ENCODE assay signal across 14 mouse cellular contexts in genomic region chr6:38913386-38914042, GRCm38 (mm10). TPM values are rescaled to one million over a fixed set of nuclear protein-coding genes. Genes with fewer than 3 reads are reported as not detected.
DNase-seq lines count a peak whose midpoint lies in the region; ATAC-seq and TF ChIP-seq lines count a peak whose summit lies in the region.
"Had no signal": no experiment of that assay in that cellular context is flagged by ENCODE, and none has a peak within 500 bp of the region (broad histone marks: within the 10 kb centered on the region; RNA-seq: fewer than 3 reads in every experiment).

No protein-coding gene starts in this region.

- H3K4me1 ChIP-seq in heart, embryonic 10.5 days, result peaks cover 62% of the 10 kb centered on the region
- H3K4me1 ChIP-seq in heart, adult 2 months (ENCODE audit: control insufficient read depth, insufficient read depth, low read length), result no peaks in the 10 kb centered on the region
- H3K4me1 ChIP-seq in liver, embryonic 15.5 days (replicated peaks), result peaks cover 100% of the 10 kb centered on the region

- H3K4me2 ChIP-seq in liver, embryonic 15.5 days, result no peak overlapping the region
- H3K4me2 ChIP-seq: heart, embryonic 13.5 days had no signal

- no peak for TF ChIP-seq EP300 in heart, adult 2 months (IDR thresholded peaks at IDR 0.05; ENCODE audit: insufficient read depth, low read depth, low read length)

- no peak for DNase-seq in heart, embryonic 10.5 days (ENCODE audit: low spot score)
- no peak for DNase-seq in heart, adult 2 months
- peak; percentile 37 for DNase-seq in right cerebral cortex, adult 18-20 months
- no peak for DNase-seq in right cerebral cortex, postnatal 4 days
- peak; percentile 44 for DNase-seq in telencephalon, adult 2 months (ENCODE audit: low read depth, low spot score)
- DNase-seq in adrenal gland, postnatal 10 days, result no peak
- DNase-seq in gastrocnemius, postnatal 10 days, result no peak
- DNase-seq: gastrocnemius, postnatal 14 days; kidney, adult 9 months; thymus, adult 18-20 months had no signal

- no peak for TF ChIP-seq CTCF in heart, adult 2 months (IDR thresholded peaks at IDR 0.05)

- H3K79me2 ChIP-seq in heart, adult 2 months (replicated peaks; ENCODE audit: control insufficient read depth, insufficient read depth, low read length), result no peaks in the 10 kb centered on the region

- 69% methylated on average over 13 of the region's 13 CpGs for WGBS in heart, embryonic 10.5 days
- WGBS in heart, adult 2 months, result 58% methylated on average over 13 of the region's 13 CpGs
- 73% methylated on average over 13 of the region's 13 CpGs for WGBS in liver, embryonic 15.5 days (ENCODE audit: insufficient replicate concordance)

- no peak overlapping the region for H3K9ac ChIP-seq in heart, adult 2 months (ENCODE audit: low read depth, low read length)
- H3K9ac ChIP-seq in liver, embryonic 15.5 days, result peak overlapping the region; percentile 58; the same call in 1 of the 2 replicates
- H3K9ac ChIP-seq: heart, embryonic 13.5 days had no signal

- H3K27me3 ChIP-seq in heart, embryonic 10.5 days (ENCODE audit: insufficient read depth, poor library complexity, severe bottlenecking), result 0 out of 2 replicates have a peak, but pooled peaks cover 1% of the 10 kb centered on the region
- no peaks in the 10 kb centered on the region for H3K27me3 ChIP-seq in heart, adult 2 months (ENCODE audit: control insufficient read depth, insufficient read depth, low read length)
- H3K27me3 ChIP-seq in liver, embryonic 15.5 days, result no peaks in the 10 kb centered on the region; the same call in 1 of the 2 replicates
- H3K27me3 ChIP-seq: heart, embryonic 13.5 days had no signal

- intact Hi-C loops in heart, adult 2 months (cut with DNase I), result loop anchor here (5.0 kb wide), 1 partner anchor 154 kb away; no protein-coding TSS in a partner anchor

- no peaks in the 10 kb centered on the region for H3K36me3 ChIP-seq in heart, embryonic 10.5 days
- H3K36me3 ChIP-seq in heart, adult 2 months (ENCODE audit: control insufficient read depth, insufficient read depth, low read length), result no peaks in the 10 kb centered on the region
- H3K36me3 ChIP-seq in liver, embryonic 15.5 days (replicated peaks), result no peaks in the 10 kb centered on the region
- H3K36me3 ChIP-seq: embryonic facial prominence, embryonic 10.5 days; heart, embryonic 13.5 days had no signal

- no peaks in the 10 kb centered on the region for H3K9me3 ChIP-seq in heart, embryonic 10.5 days
- no peaks in the 10 kb centered on the region for H3K9me3 ChIP-seq in liver, embryonic 15.5 days (replicated peaks)
- H3K9me3 ChIP-seq: embryonic facial prominence, embryonic 10.5 days; heart, embryonic 13.5 days had no signal

- ATAC-seq in liver, embryonic 15.5 days (ENCODE audit: insufficient read depth), result no peak

- TF ChIP-seq POLR2A in heart, adult 2 months (IDR thresholded peaks at IDR 0.05; ENCODE audit: insufficient read depth, low read depth, low read length), result no peak

- H3K27ac ChIP-seq in heart, embryonic 10.5 days, result peak overlapping the region; percentile 25; the same call in 1 of the 2 replicates
- H3K27ac ChIP-seq in heart, adult 2 months, result no peak overlapping the region
- peak overlapping the region; percentile 100 for H3K27ac ChIP-seq in liver, embryonic 15.5 days (replicated peaks)
- H3K27ac ChIP-seq: embryonic facial prominence, embryonic 10.5 days; heart, embryonic 13.5 days had no signal

- H3K4me3 ChIP-seq in heart, embryonic 10.5 days, result no peak overlapping the region
- no peak overlapping the region for H3K4me3 ChIP-seq in heart, adult 2 months
- no peak overlapping the region for H3K4me3 ChIP-seq in liver, embryonic 15.5 days (replicated peaks)
- H3K4me3 ChIP-seq: embryonic facial prominence, embryonic 10.5 days; heart, embryonic 13.5 days; myocyte had no signal

RNA-seq across cellular contexts. Expression of gene Hipk2, which starts 37.5 kb away (rescaled TPM):
- 15.9 and 20.1 TPM in 2 replicates for polyA plus RNA-seq in heart, embryonic 10.5 days (2016; fragmentation: Nextera tagmentation; extraction: Ambion mirVana)
- 10 to 100 TPM; 91.0 to 98.5 TPM for total RNA-seq in heart, adult 2 months (2021)
- polyA plus RNA-seq in heart, adult 2 months (2012; rRNA removed), result 35.9 and 51.3 TPM in 2 replicates
- 18.0 and 23.4 TPM in 2 replicates for polyA plus RNA-seq in liver, embryonic 15.5 days (2015; fragmentation: Nextera tagmentation; extraction: Ambion mirVana)
- total RNA-seq in adrenal gland, postnatal 10 days (2021), result 10 to 100 TPM; 72.8 to 88.4 TPM
- 10 to 100 TPM; 45.1 to 46.0 TPM for total RNA-seq in gastrocnemius, postnatal 10 days (2021)

RNA-seq across cellular contexts. Expression of gene Tbxas1, which starts 38.3 kb away (rescaled TPM):
- 1.4 and 1.5 TPM in 2 replicates for polyA plus RNA-seq in heart, embryonic 10.5 days (2016; fragmentation: Nextera tagmentation; extraction: Ambion mirVana)
- 1 to 10 TPM; 2.1 to 2.7 TPM for total RNA-seq in heart, adult 2 months (2021)
- 1.9 and 2.7 TPM in 2 replicates for polyA plus RNA-seq in heart, adult 2 months (2012; rRNA removed)
- polyA plus RNA-seq in liver, embryonic 15.5 days (2015; fragmentation: Nextera tagmentation; extraction: Ambion mirVana), result 9.0 and 10.4 TPM in 2 replicates
- total RNA-seq in adrenal gland, postnatal 10 days (2021), result 1 to 10 TPM; 3.1 to 3.7 TPM
- 1 to 10 TPM in 1 of 2 experiments, under 1 TPM in 1; 0.92 to 1.9 TPM for total RNA-seq in gastrocnemius, postnatal 10 days (2021)
- polyA plus RNA-seq: myocyte had no signal

Comparison
In these comparisons a context has a peak if more than half of its experiments do, and no peak if none do; other contexts are left out.
1. DNase-seq: peak in right cerebral cortex, adult 18-20 months (single experiment) and telencephalon, adult 2 months (single experiment); none in heart, embryonic 10.5 days (single experiment), heart, adult 2 months (0 of 2), right cerebral cortex, postnatal 4 days (single experiment), adrenal gland, postnatal 10 days (single experiment) and gastrocnemius, postnatal 10 days (single experiment).